ENCODE assay signal across 14 mouse cellular contexts in the genomic region with DNA sequence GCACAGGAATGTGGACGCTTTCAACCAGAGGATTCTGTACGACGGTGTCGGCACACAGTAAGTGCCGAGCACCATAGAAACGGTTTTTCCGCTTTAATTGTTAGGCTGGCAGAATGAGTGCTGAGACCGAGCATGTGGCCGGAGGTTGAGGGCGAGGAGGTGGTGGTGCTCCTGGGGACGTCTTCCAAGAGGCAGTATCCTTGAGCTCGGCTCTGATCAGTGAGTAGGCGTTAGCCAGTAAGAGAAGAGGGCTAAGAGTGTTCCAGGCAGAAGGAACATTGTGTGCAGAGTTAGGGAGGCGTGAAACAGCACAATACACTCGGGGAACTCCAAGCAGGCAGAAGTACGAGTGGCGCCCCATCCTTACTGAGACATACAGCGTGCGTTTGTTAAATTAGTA.
DNase-seq lines count a peak whose midpoint lies in the region; ATAC-seq lines count a peak whose summit lies in the region.
"Had no signal": no experiment of that assay in that cellular context is flagged by ENCODE, and none has a peak within 500 bp of the region (broad histone marks: within the 10 kb centered on the region; RNA-seq: fewer than 3 reads in every experiment).

No protein-coding gene starts in this region.

- no peaks in the 10 kb centered on the region for H3K27me3 ChIP-seq in hindbrain, embryonic 16.5 days (replicated peaks; ENCODE audit: control insufficient read depth, insufficient read depth, low read length)
- H3K27me3 ChIP-seq in hindbrain, embryonic 14.5 days (ENCODE audit: control insufficient read depth, insufficient read depth, low read length) = no peaks in the 10 kb centered on the region
- no peaks in the 10 kb centered on the region for H3K27me3 ChIP-seq in intestine, embryonic 15.5 days (replicated peaks)
- H3K27me3 ChIP-seq: embryonic facial prominence, embryonic 15.5 days had no signal

- H3K4me3 ChIP-seq in hindbrain, embryonic 16.5 days (ENCODE audit: low read length) = no peak overlapping the region
- no peak overlapping the region for H3K4me3 ChIP-seq in hindbrain, embryonic 14.5 days (replicated peaks; ENCODE audit: low read length)
- no peak overlapping the region for H3K4me3 ChIP-seq in intestine, embryonic 15.5 days (replicated peaks)
- H3K4me3 ChIP-seq: embryonic facial prominence, embryonic 15.5 days had no signal

- no peaks in the 10 kb centered on the region for H3K9me3 ChIP-seq in hindbrain, embryonic 16.5 days (ENCODE audit: control insufficient read depth, low read length)
- H3K9me3 ChIP-seq in hindbrain, embryonic 14.5 days (ENCODE audit: control insufficient read depth, low read length) = no peaks in the 10 kb centered on the region
- no peaks in the 10 kb centered on the region for H3K9me3 ChIP-seq in intestine, embryonic 15.5 days
- H3K9me3 ChIP-seq: embryonic facial prominence, embryonic 15.5 days had no signal

- no peak for DNase-seq in hindbrain, embryonic 14.5 days (ENCODE audit: low spot score)
- peak; percentile 7 for DNase-seq in ES-CJ7 (ENCODE audit: low read depth, low spot score)
- peak; percentile 49 for DNase-seq in cerebellum, adult 9-10 months
- DNase-seq in left cerebral cortex, adult 9 months (ENCODE audit: low spot score in 2 of 2) = peak; percentile 83 to 91
- DNase-seq in thymus, postnatal 0 days (ENCODE audit: low spot score) = no peak
- no peak for DNase-seq in T-cell, adult 2 months (ENCODE audit: low spot score)
- DNase-seq: adrenal gland, postnatal 36 days; gastrocnemius, postnatal 10 days; heart, postnatal 4 days; kidney, postnatal 14 days; thymus, postnatal 25 days had no signal

- H3K4me2 ChIP-seq in hindbrain, embryonic 16.5 days (ENCODE audit: low read length) = no peak overlapping the region
- H3K4me2 ChIP-seq in hindbrain, embryonic 14.5 days (replicated peaks) = no peak overlapping the region
- no peak overlapping the region for H3K4me2 ChIP-seq in intestine, embryonic 15.5 days (replicated peaks)
- H3K4me2 ChIP-seq: embryonic facial prominence, embryonic 15.5 days had no signal

- no peak overlapping the region for H3K27ac ChIP-seq in hindbrain, embryonic 16.5 days (ENCODE audit: low read depth, low read length)
- H3K27ac ChIP-seq in hindbrain, embryonic 14.5 days = no peak overlapping the region
- no peak overlapping the region for H3K27ac ChIP-seq in intestine, embryonic 15.5 days
- H3K27ac ChIP-seq: embryonic facial prominence, embryonic 15.5 days had no signal

- WGBS in hindbrain, embryonic 16.5 days = 65% methylated on average over 19 of the region's 19 CpGs
- 72% methylated on average over 19 of the region's 19 CpGs for WGBS in hindbrain, embryonic 14.5 days
- WGBS in intestine, embryonic 15.5 days = 92% methylated on average over 19 of the region's 19 CpGs

- no peaks in the 10 kb centered on the region for H3K36me3 ChIP-seq in hindbrain, embryonic 16.5 days (ENCODE audit: control insufficient read depth, insufficient read depth, low read length)
- no peaks in the 10 kb centered on the region for H3K36me3 ChIP-seq in hindbrain, embryonic 14.5 days (replicated peaks; ENCODE audit: control insufficient read depth, insufficient read depth)
- H3K36me3 ChIP-seq in intestine, embryonic 15.5 days = no peaks in the 10 kb centered on the region
- H3K36me3 ChIP-seq: embryonic facial prominence, embryonic 15.5 days had no signal

- no peak overlapping the region for H3K9ac ChIP-seq in hindbrain, embryonic 16.5 days (ENCODE audit: low read depth, low read length)
- H3K9ac ChIP-seq in hindbrain, embryonic 14.5 days = no peak overlapping the region
- no peak overlapping the region for H3K9ac ChIP-seq in intestine, embryonic 15.5 days
- H3K9ac ChIP-seq: embryonic facial prominence, embryonic 15.5 days had no signal

- no peaks in the 10 kb centered on the region; the same call in 1 of the 2 replicates for H3K4me1 ChIP-seq in hindbrain, embryonic 16.5 days (ENCODE audit: control insufficient read depth, insufficient read depth, low read depth, low read length)
- peaks cover 8% of the 10 kb centered on the region; the same call in 1 of the 2 replicates for H3K4me1 ChIP-seq in hindbrain, embryonic 14.5 days (replicated peaks; ENCODE audit: control insufficient read depth, insufficient read depth, low read length)
- H3K4me1 ChIP-seq in intestine, embryonic 15.5 days (replicated peaks) = 0 out of 2 replicates have a peak, but pooled peaks cover 8% of the 10 kb centered on the region
- H3K4me1 ChIP-seq: embryonic facial prominence, embryonic 15.5 days had no signal

- peak; percentile 65; the same call in 1 of the 2 replicates for ATAC-seq in hindbrain, embryonic 16.5 days
- ATAC-seq in hindbrain, embryonic 14.5 days (ENCODE audit: low FRiP score) = no peak
- no peak for ATAC-seq in intestine, embryonic 15.5 days

Comparison
In these comparisons a context has a peak if more than half of its experiments do, and no peak if none do; other contexts are left out.
1. DNase-seq: peak in ES-CJ7 (single experiment), cerebellum, adult 9-10 months (single experiment) and left cerebral cortex, adult 9 months (2 of 2); none in hindbrain, embryonic 14.5 days (single experiment), thymus, postnatal 0 days (single experiment) and T-cell, adult 2 months (single experiment).